Mouse (Mus musculus): ENCODE measurements around the gene B430306N03Rik. TPM values are rescaled to one million over a fixed set of nuclear protein-coding genes. Genes with fewer than 3 reads are reported as not detected.

The B430306N03Rik gene
- polyA plus RNA-seq, 1 experiment from 2014 or later = 0.06 TPM

DNA sequence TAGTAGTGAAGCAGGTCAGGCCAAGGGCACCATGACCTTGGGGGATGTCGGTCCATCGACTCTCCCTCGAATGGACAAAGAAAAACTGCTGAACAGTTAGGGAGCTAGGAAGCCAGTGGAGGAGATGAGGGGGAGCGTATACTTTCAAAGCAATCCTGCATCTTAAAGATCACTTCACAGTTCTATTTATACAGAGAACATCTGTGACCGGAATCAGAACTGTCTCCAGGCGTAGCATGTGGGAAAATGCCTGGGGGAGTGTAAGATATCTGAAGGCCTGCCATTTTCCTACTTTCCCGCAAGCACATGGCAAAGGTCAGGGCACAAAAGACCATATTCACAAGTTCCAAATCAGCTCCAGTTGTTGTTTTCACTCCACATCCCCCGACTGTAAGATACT is 57.0 kb downstream of the B430306N03Rik start:
- Histone ChIP-seq H3K4me1 (no peaks in the 10 kb centered on the region), H3K27ac (replicated peaks) (no peak overlapping the region), H3K9me3 (replicated peaks) (no peaks in the 10 kb centered on the region), H3K4me3 (no peak overlapping the region), H3K27me3 (ENCODE audit: low read depth, poor library complexity, severe bottlenecking) (no peaks in the 10 kb centered on the region), H3K36me3 (no peaks in the 10 kb centered on the region)
- no peak for DNase-seq (ENCODE audit: low spot score)
- WGBS = 81% methylated on average over 8 of the region's 8 CpGs

DNA sequence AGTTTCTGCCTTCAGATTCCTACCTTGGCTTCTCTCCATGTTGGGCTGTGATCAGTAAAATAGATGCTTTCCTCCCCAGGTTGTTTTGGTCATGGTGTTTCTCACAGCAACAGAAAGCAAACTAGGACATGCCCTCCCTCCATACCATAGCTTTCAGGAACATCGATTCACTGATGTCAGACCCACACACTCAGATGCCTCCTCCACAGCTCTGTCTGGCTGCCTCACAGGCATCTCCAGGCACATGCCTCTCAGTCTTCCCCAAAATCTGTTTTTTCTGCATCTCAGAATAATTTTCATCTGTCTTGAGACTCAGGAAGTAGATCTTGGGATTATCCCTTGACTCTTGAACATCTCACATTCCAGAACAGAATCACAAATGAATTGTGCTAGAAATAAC is 60.2 kb downstream of the B430306N03Rik start:
- Histone ChIP-seq H3K4me3 (no peak overlapping the region), H3K27me3 (ENCODE audit: low read depth, poor library complexity, severe bottlenecking) (no peaks in the 10 kb centered on the region), H3K36me3 (no peaks in the 10 kb centered on the region), H3K27ac (replicated peaks) (no peak overlapping the region), H3K9me3 (replicated peaks) (no peaks in the 10 kb centered on the region), H3K4me1 (no peaks in the 10 kb centered on the region)
- WGBS = 90% methylated on average over 1 of the region's 1 CpGs
- no peak for DNase-seq (ENCODE audit: low spot score)

Other genes with a start within 250 kb of the B430306N03Rik start
- not detected in 2 replicates for gene 1700067P10Rik, start 226.8 kb upstream of the B430306N03Rik start, polyA plus RNA-seq (2016; fragmentation: Nextera tagmentation; extraction: Ambion mirVana)
- gene 9830107B12Rik, start 169.9 kb upstream of the B430306N03Rik start, polyA plus RNA-seq (2016; fragmentation: Nextera tagmentation; extraction: Ambion mirVana) = not detected in 2 replicates
- not detected in 2 replicates for gene A530064D06Rik, start 148.9 kb upstream of the B430306N03Rik start, polyA plus RNA-seq (2016; fragmentation: Nextera tagmentation; extraction: Ambion mirVana)
- not detected in 2 replicates for gene Trem1, start 83.4 kb upstream of the B430306N03Rik start, polyA plus RNA-seq (2016; fragmentation: Nextera tagmentation; extraction: Ambion mirVana)
- not detected in 2 replicates for gene Trem3, start 68.4 kb upstream of the B430306N03Rik start, polyA plus RNA-seq (2016; fragmentation: Nextera tagmentation; extraction: Ambion mirVana)
- gene Treml4, start 51.8 kb upstream of the B430306N03Rik start, polyA plus RNA-seq (2016; fragmentation: Nextera tagmentation; extraction: Ambion mirVana) = 0.20 and 0.32 TPM in 2 replicates
- 0.24 and 0.53 TPM in 2 replicates for gene Treml2, start 16.6 kb upstream of the B430306N03Rik start, polyA plus RNA-seq (2016; fragmentation: Nextera tagmentation; extraction: Ambion mirVana)
- 1.7 and 2.3 TPM in 2 replicates for gene Trem2, start 30.3 kb downstream of the B430306N03Rik start, polyA plus RNA-seq (2016; fragmentation: Nextera tagmentation; extraction: Ambion mirVana)
- gene Treml1, start 43.8 kb downstream of the B430306N03Rik start, polyA plus RNA-seq (2016; fragmentation: Nextera tagmentation; extraction: Ambion mirVana) = 2.0 and 2.7 TPM in 2 replicates
- 15.8 and 16.3 TPM in 2 replicates for gene Nfya, start 93.8 kb downstream of the B430306N03Rik start, polyA plus RNA-seq (2016; fragmentation: Nextera tagmentation; extraction: Ambion mirVana)
- 102 and 113 TPM in 2 replicates for gene Oard1, start 93.9 kb downstream of the B430306N03Rik start, polyA plus RNA-seq (2016; fragmentation: Nextera tagmentation; extraction: Ambion mirVana)
- 1.1 and 1.3 TPM in 2 replicates for gene Apobec2, start 116.8 kb downstream of the B430306N03Rik start, polyA plus RNA-seq (2016; fragmentation: Nextera tagmentation; extraction: Ambion mirVana)
- gene Tspo2, start 135.4 kb downstream of the B430306N03Rik start, polyA plus RNA-seq (2016; fragmentation: Nextera tagmentation; extraction: Ambion mirVana) = 0.43 TPM in 1 of 2 replicates, not detected in the other
- 0.21 TPM in 1 of 2 replicates, not detected in the other for gene Unc5cl, start 138.8 kb downstream of the B430306N03Rik start, polyA plus RNA-seq (2016; fragmentation: Nextera tagmentation; extraction: Ambion mirVana)

All from midbrain, embryonic 10.5 days (tissue).